Mouse (Mus musculus): ENCODE results near the gene Gm16253.

DNA sequence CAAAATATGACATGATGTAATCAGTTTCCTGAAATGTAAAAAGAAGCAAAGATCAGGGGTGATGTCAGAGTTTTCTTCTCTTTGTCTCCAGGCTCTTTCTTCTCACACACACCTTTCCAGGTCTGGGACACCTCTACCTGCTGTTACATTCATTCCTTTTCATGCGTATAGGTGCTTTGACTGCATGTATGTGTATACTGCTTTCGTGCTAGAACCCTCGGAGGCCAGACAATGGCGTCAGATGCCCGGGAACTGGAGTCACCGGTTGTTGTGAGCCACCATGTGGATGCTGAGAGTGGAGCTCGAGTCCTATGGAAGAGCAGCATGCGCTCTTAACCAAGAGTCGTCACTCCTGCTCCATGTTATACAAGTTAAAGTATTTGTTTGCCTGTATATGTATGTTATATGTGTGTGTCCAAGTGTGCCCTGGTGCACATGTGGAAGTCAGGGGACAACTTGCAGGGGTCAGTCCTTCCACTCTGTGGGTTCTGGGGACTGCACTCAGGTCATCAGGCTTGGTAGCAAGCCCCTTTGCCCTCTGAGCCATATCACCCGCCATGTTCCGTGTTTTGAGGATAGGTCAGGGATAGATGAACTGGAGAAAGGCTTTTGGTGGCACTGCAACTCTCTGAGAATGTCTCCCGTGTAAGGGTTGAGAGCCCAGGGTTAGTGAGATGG is 1.9 kb downstream of the Gm16253 start:
- TF ChIP-seq CTCF (IDR thresholded peaks at IDR 0.05; ENCODE audit: insufficient read depth, low read depth, low read length) = no peak
- TF ChIP-seq POLR2A (IDR thresholded peaks at IDR 0.05; ENCODE audit: insufficient read depth, low read depth, low read length) = no peak
